Mouse (Mus musculus) heart, embryonic 10.5 days (tissue): ENCODE data around the gene Gm20388. TPM values are rescaled to one million over a fixed set of nuclear protein-coding genes. Genes with fewer than 3 reads are reported as not detected.

ENCODE experiments used
- DNase-seq: peaks from one replicate; pipeline ENCODE4 v3.0.0-alpha.2; 2017; ENCODE audit warnings: low spot score
- H3K27ac ChIP-seq: fragments of 300-500 bp; sonication (generic); 2 replicates; pipeline ENCODE4 v1.5.1; 2016; ENCODE audit warnings: mild to moderate bottlenecking
- H3K27me3 ChIP-seq: fragments of 300-500 bp; sonication (generic); 2 replicates; pipeline ENCODE4 v1.6.1; 2016; ENCODE audit warnings: mild to moderate bottlenecking; ENCODE audit not compliant: poor library complexity, insufficient read depth, severe bottlenecking
- H3K36me3 ChIP-seq: fragments of 300-500 bp; sonication (generic); 2 replicates; pipeline ENCODE4 v1.6.1; 2016; ENCODE audit warnings: mild to moderate bottlenecking, moderate library complexity
- H3K4me1 ChIP-seq: fragments of 300-500 bp; sonication (generic); 2 replicates; pipeline ENCODE4 v1.6.1; 2016; ENCODE audit warnings: mild to moderate bottlenecking
- H3K4me3 ChIP-seq: fragments of 300-500 bp; sonication (generic); 2 replicates; pipeline ENCODE4 v1.5.1; 2016; ENCODE audit warnings: mild to moderate bottlenecking, moderate library complexity
- H3K9me3 ChIP-seq: fragments of 300-500 bp; sonication (generic); 2 replicates; pipeline ENCODE4 v1.6.1; 2016; ENCODE audit warnings: mild to moderate bottlenecking, moderate library complexity
- WGBS: fragments of 180-500 bp; shearing (Covaris S2); methylation state at CpG from one replicate; pipeline ENCODE4 v1.1.7; 2016; 5-methylcytosine and 5-hydroxymethylcytosine counted together
- polyA plus RNA-seq: library from polyadenylated mRNA; unstranded; fragments of >200 nt; fragmentation: Nextera tagmentation; extraction: Ambion mirVana; gene quantifications from 2 replicates; pipeline ENCODE4 v1.2.1, GENCODE M21; 2016

Gene Gm20388
- polyA plus RNA-seq, 1 experiment from 2014 or later: 4.5 TPM

DNA sequence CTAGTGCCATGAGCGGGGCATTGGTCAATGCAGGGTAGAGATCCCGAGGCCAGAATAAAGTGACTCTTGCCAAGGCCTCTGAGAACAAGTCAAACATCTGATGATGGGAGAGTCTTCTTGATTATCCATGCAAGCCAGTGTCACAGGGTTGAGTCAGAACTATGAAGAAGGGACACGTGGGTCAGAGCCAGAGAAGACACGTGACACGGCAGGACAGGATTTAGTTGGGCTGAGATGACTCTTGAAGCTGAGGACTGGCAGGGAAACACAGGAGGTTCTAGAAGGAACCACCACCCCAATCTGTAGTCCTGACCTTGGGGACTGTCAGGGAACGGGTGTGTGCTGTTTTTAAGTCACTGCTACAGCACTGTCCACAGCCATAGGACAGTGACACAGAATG, 849.2 kb downstream of the Gm20388 start:
- no peak overlapping the region for H3K27ac ChIP-seq
- peaks cover 48% of the 10 kb centered on the region for H3K27me3 ChIP-seq
- peaks cover 8% of the 10 kb centered on the region; the same call in 1 of the 2 replicates for H3K4me1 ChIP-seq
- H3K4me3 ChIP-seq: no peak overlapping the region
- DNase-seq: no peak
- WGBS: 82% methylated on average over 6 of the region's 6 CpGs
- H3K9me3 ChIP-seq: no peaks in the 10 kb centered on the region
- no peaks in the 10 kb centered on the region for H3K36me3 ChIP-seq

DNA sequence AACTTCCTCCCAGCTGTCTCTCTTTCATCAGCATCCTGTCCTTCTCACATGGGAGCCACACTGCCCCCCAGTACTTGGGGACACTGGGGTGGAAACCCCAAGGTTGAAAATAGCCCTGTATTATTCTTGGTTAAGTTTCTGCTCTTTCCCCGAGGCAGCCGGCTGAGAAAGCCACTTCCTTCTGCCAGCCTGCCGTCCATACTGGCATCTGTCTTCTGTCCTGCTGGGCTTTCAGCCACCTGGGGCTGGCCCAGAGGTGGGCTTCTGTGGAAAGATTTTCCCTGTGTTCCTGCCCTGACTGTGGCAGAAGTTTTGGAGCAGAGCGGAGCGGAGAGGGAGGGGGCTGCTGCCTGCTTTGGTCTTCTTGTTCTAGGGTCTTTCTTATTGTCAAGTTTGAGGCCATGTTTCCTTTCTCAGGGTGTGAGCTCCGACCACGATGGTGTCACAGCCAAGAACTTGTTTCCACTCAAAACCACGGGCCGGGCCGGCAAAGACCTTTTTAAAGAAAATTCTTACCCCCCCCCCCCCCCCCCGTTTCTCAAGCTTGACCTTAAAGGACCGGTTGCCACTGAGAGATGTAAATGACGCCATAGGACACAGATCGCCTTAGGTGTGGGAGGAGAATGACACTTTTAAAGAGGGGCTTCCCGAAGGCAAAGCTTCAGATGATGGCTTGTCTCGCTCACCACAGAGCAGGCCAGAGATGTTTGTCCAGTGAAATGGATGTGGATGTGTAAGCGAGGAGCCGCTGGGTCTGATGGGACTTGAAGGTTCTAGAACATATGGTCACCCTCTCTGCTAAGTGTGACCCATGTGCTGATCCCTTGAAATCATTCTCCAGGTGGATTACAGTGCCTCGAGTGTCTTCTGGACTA, 849.9 kb downstream of the Gm20388 start:
- Histone ChIP-seq H3K36me3 (no peaks in the 10 kb centered on the region), H3K4me1 (0 out of 2 replicates have a peak, but pooled peaks cover 8% of the 10 kb centered on the region), H3K4me3 (no peak overlapping the region), H3K9me3 (no peaks in the 10 kb centered on the region), H3K27me3 (peaks cover 45% of the 10 kb centered on the region), H3K27ac (no peak overlapping the region)
- WGBS: 79% methylated on average over 19 of the region's 19 CpGs
- DNase-seq: no peak

DNA sequence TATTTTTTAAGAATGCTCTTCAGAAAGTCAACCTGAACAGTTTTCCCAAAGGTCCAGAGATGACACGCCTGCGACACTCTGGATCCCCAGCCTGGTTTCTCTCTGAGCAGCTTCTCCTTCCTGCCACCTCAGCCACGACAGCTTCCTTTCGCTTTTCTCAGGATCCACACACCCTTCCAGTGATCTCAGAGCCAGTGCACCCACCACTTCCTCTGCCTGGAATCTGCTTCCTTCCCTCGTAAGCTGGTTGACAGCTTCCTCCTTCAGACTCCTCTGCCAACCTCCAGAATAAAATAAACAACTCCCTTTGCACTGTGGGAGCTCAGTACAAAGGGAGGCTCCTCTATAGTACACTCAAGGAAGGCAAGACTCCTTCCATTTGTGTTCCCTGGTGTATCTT, 852.6 kb downstream of the Gm20388 start:
- DNase-seq: no peak
- WGBS: 50% methylated on average over 5 of the region's 5 CpGs
- H3K27me3 ChIP-seq: peaks cover 45% of the 10 kb centered on the region
- H3K36me3 ChIP-seq: no peaks in the 10 kb centered on the region
- H3K4me1 ChIP-seq: peaks cover 23% of the 10 kb centered on the region
- H3K4me3 ChIP-seq: no peak overlapping the region
- H3K9me3 ChIP-seq: no peaks in the 10 kb centered on the region
- H3K27ac ChIP-seq: 0 out of 2 replicates have a peak overlapping the region, but pooled peaks have one; percentile 12

DNA sequence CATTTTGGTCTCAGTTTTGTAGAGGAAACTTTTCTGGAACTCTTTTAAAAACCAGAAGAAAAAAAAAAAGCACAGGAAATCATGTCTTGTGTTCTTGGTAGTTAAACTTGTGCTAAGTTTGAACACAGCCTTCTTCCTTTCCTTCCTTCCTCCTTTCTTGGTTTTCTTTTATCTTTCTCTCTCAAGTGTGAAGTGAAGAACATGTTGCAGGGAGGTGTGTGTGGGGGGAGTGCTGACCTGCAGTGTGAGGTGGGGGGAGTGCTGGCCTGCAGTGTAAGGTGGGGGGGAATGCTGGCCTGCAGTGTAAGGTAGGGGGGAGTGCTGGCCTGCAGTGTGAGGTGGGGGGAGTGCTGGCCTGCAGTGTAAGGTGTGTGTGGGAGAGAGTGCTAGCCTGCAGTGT, 854.0 kb downstream of the Gm20388 start:
- Histone ChIP-seq H3K9me3 (no peaks in the 10 kb centered on the region), H3K36me3 (no peaks in the 10 kb centered on the region), H3K27me3 (peaks cover 36% of the 10 kb centered on the region), H3K27ac (no peak overlapping the region), H3K4me1 (peaks cover 36% of the 10 kb centered on the region), H3K4me3 (no peak overlapping the region)
- DNase-seq: no peak

DNA sequence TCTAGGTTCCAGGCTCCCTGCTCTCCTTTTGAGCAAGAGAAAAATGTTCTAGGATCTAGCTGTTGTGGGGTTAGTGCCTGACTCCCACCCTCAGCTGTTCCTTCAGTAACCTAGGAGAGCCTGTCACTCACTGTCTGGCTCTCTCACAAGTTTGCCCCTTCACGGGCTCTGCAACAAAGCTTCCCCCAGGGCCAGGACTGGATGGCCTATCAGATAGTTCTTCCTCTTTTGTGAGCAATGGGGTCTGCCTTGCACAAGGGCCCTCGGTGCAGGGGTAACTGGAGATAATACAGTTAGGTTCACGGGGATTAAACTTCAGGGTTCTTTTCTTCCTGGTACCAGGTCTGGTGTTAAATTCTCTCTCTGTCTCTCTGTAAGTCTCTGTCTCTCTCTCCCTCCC, 856.0 kb downstream of the Gm20388 start:
- DNase-seq: no peak
- no peak overlapping the region for H3K27ac ChIP-seq
- no peaks in the 10 kb centered on the region for H3K9me3 ChIP-seq
- peaks cover 46% of the 10 kb centered on the region for H3K4me1 ChIP-seq
- no peak overlapping the region for H3K4me3 ChIP-seq
- WGBS: 32% methylated on average over 3 of the region's 3 CpGs
- H3K36me3 ChIP-seq: no peaks in the 10 kb centered on the region
- H3K27me3 ChIP-seq: peaks cover 26% of the 10 kb centered on the region

DNA sequence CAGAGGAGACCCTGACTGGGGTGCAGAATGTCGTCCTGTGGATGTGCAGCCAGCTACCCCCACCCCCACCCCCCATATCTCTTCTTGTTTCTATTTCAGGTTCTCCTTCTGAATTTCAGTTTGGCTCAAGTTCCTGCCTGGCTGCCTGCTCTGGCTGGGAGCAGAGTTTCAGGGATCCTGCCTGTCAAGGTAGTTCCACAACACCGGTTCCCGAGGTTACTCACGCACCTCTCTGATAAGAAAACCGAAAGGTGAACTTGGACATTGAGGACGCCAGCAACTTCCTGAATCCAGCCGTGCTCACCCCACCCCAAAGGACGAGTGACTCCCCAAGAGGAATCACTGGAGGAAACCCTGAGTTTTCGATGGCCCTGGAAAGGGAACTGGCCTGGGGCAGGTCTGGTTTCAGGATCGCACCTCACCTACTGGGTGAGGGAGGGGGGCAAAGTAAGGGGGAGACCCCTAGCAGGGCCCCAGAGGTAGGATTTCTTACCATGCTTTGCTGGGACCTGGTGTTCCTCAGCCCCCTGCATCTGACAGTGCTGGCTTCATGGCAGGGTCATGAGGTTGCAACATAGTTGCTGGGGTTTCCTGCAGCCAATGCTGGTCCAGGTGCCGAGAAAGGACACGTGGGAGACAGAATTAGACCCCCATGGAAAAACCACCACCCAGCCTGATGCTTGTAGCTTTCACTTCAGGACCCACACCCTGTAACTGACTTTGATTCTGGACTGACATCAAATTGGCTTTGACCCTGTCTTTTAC, 858.0 kb downstream of the Gm20388 start:
- WGBS: 48% methylated on average over 12 of the region's 12 CpGs
- DNase-seq: no peak
- Histone ChIP-seq H3K27me3 (peaks cover 29% of the 10 kb centered on the region), H3K9me3 (no peaks in the 10 kb centered on the region), H3K4me1 (peaks cover 46% of the 10 kb centered on the region), H3K36me3 (no peaks in the 10 kb centered on the region), H3K4me3 (peak overlapping the region; percentile 29; the same call in 1 of the 2 replicates), H3K27ac (peak overlapping the region; percentile 84)

DNA sequence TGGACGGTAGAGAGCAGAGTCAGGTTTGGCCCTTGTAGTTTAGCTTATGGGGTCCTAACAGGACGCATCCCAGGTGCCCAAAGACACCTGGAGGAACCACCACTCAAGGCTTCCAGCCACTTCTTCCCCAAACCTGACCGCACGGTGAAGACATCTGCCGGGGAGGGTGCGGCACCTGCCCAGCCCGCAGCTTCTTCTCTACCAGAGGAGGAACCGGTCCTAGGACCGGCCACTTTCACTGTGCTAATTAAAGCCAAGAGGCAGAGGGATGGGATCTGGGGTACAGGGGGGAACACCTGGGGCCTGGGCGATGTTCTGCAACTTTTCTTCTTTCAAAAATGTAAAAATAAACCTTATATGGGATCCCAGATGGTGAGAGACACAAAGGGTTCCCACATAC, 866.5 kb downstream of the Gm20388 start:
- H3K36me3 ChIP-seq: no peaks in the 10 kb centered on the region
- no peaks in the 10 kb centered on the region for H3K9me3 ChIP-seq
- 86% methylated on average over 10 of the region's 10 CpGs for WGBS
- H3K27ac ChIP-seq: no peak overlapping the region
- no peak overlapping the region for H3K4me3 ChIP-seq
- no peak for DNase-seq
- H3K4me1 ChIP-seq: peaks cover 8% of the 10 kb centered on the region; the same call in 1 of the 2 replicates
- peaks cover 55% of the 10 kb centered on the region for H3K27me3 ChIP-seq

DNA sequence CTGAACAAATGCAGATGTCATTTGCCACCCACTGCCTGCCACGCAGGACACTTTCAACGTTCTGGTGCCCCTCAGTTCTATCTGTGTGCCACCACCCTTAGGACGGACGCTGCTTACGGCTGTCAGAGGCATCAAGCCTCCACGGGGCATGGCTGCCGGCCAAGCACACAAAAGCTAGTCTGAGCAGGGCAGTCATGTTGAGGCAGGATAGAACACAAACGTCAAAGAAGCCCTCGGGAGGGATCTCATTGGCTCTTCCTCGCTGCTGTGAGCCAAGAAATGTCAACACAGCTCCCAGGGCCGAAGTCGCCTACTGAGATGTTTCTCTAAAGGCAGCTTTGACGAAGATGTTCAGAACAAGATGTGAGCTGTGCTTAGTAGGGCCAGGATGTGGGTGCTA, 867.1 kb downstream of the Gm20388 start:
- H3K4me3 ChIP-seq: no peak overlapping the region
- H3K36me3 ChIP-seq: no peaks in the 10 kb centered on the region
- WGBS: 57% methylated on average over 13 of the region's 13 CpGs
- H3K27me3 ChIP-seq: peaks cover 60% of the 10 kb centered on the region
- peaks cover 8% of the 10 kb centered on the region; the same call in 1 of the 2 replicates for H3K4me1 ChIP-seq
- no peaks in the 10 kb centered on the region for H3K9me3 ChIP-seq
- DNase-seq: no peak
- H3K27ac ChIP-seq: no peak overlapping the region

DNA sequence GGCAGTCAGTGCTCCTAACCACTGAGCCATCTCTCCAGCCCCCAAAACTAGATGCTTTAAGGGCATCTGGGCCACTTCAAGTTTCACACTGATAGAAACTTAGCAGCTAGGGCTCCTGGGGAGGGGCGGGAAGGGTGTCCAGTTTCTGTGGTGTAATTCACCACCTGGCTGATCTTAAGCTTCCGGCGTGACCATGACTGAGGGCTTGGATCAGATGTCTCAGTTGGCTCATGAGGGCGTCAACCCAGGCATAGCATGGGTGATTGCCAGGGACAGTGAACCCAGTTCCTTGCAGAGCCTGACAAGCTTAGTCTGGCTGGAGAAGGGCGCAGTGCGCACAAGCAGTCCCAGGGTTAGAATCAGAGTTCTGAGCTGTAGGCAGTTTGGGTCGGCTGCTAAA, 868.5 kb downstream of the Gm20388 start:
- 91% methylated on average over 7 of the region's 7 CpGs for WGBS
- Histone ChIP-seq H3K4me3 (no peak overlapping the region), H3K36me3 (no peaks in the 10 kb centered on the region), H3K4me1 (peaks cover 3% of the 10 kb centered on the region; the same call in 1 of the 2 replicates), H3K27me3 (peaks cover 62% of the 10 kb centered on the region), H3K27ac (no peak overlapping the region), H3K9me3 (no peaks in the 10 kb centered on the region)
- DNase-seq: no peak

DNA sequence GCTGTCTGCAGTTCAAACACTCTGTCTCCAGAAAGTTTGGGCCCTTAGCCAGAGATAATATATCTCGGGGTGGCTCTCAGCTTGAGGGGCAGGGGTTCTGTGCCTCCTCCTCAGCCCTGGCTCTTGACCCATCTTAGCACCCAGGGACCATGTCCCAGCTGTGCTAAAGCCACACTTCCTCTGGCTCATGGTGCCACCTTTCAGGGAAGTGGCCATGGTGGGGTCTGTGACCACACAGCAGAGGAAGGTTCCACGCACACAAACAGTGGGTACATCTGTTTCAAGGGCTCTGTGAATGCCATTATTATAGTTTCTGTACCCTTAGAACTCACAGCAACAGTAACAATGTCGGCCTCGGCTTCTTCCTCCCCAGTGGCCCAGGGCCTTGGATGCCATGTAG, 873.1 kb downstream of the Gm20388 start:
- 82% methylated on average over 4 of the region's 4 CpGs for WGBS
- no peaks in the 10 kb centered on the region for H3K9me3 ChIP-seq
- no peak for DNase-seq
- no peak overlapping the region for H3K27ac ChIP-seq
- no peaks in the 10 kb centered on the region for H3K36me3 ChIP-seq
- peaks cover 48% of the 10 kb centered on the region; the same call in 1 of the 2 replicates for H3K27me3 ChIP-seq
- H3K4me3 ChIP-seq: no peak overlapping the region
- peaks cover 9% of the 10 kb centered on the region; the same call in 1 of the 2 replicates for H3K4me1 ChIP-seq

DNA sequence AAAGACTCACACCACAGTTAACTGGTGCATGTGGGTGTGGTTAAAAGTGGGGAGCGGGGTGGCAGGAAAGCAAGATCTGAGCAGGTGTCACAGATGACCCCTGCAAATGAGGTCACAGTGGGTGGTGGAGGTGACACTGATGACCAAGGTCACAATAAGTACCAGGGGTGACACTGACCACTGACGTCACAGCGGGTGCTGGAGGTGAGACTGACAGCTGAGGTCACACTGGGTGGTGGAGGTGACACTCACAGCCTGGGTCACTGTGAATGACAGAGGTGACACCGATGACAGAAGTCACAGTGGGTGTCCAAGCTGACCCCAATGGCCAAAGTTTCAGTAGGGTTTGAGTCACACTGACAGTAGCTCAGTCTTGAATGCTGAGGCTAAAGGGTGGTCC, 876.1 kb downstream of the Gm20388 start:
- Histone ChIP-seq H3K36me3 (no peaks in the 10 kb centered on the region), H3K27me3 (peaks cover 31% of the 10 kb centered on the region; the same call in 1 of the 2 replicates), H3K4me3 (no peak overlapping the region), H3K9me3 (no peaks in the 10 kb centered on the region), H3K27ac (no peak overlapping the region), H3K4me1 (peaks cover 21% of the 10 kb centered on the region)
- DNase-seq: no peak
- WGBS: 64% methylated on average over 4 of the region's 4 CpGs

DNA sequence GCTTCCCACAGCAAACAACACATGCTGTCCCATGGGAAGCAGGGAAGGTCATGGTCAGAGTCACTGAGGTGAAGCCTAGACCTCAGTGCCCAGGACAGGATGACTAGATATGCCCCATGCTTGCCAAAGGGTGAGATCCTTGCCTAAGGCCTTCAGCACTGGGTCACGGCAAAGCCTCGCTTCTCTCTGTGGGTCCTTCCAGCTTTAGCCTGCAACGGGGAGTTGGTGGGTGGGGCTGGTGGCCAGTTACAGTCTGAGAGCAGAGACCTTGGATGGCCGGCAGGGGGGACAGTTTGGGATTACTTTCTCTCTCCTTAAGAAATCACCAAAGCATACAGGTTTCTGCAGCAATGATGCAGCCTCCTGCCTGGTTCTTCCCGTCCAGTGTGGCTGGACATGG, 877.0 kb downstream of the Gm20388 start:
- peaks cover 26% of the 10 kb centered on the region; the same call in 1 of the 2 replicates for H3K27me3 ChIP-seq
- H3K27ac ChIP-seq: 0 out of 2 replicates have a peak overlapping the region, but pooled peaks have one; percentile 4
- H3K9me3 ChIP-seq: no peaks in the 10 kb centered on the region
- H3K4me3 ChIP-seq: no peak overlapping the region
- H3K4me1 ChIP-seq: peaks cover 21% of the 10 kb centered on the region
- DNase-seq: no peak
- 21% methylated on average over 5 of the region's 5 CpGs for WGBS
- no peaks in the 10 kb centered on the region for H3K36me3 ChIP-seq

DNA sequence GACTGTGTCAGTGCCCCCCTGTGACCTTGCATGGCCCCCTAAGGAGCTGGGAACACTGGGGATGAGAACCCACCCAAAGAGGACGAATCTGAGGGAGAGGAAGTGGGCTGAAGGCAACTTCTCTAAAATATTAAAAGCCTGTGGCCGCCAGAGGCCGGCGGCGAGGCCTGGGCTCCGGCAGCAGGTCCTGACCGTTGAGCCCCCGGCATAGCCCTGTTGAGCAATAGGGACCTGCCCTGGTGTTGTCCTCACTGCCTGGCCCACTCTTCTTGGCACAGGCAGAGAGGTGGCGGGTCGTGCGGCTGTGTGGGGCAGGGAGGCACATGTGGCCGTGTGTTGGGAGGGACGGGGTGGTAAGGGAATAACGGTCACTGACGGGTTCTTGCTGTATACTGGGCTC, 882.1 kb downstream of the Gm20388 start:
- Histone ChIP-seq H3K4me1 (peaks cover 14% of the 10 kb centered on the region), H3K9me3 (no peaks in the 10 kb centered on the region), H3K36me3 (no peaks in the 10 kb centered on the region), H3K27ac (no peak overlapping the region), H3K27me3 (peaks cover 41% of the 10 kb centered on the region), H3K4me3 (no peak overlapping the region)
- 86% methylated on average over 15 of the region's 15 CpGs for WGBS
- DNase-seq: no peak
